Mouse (Mus musculus): ENCODE data around the gene Adk.

Gene Adk

GRCm38 (mm10) chr14:21052112-21052780 lies at the start of gene Adk, which contains the start of gene Ap3m1:
Gene Adk, plus strand, starts transcription at chr14:21052574.
Gene Ap3m1, minus strand, starts transcription at chr14:21052508.
- DNase-seq (ENCODE audit: inconsistent age in 2 of 2, low spot score in 1 of 2), result peak; percentile 94 to 99

GRCm38 (mm10) chr14:21013800-21014334 lies 38.5 kb upstream of the Adk start:
- DNase-seq (ENCODE audit: inconsistent age in 2 of 2, low spot score in 1 of 2), result no peak

- DNase-seq (ENCODE audit: inconsistent age in 2 of 2, low spot score in 1 of 2), result no peak
Measured at GRCm38 (mm10) chr14:21017871-21018270, 34.5 kb upstream of the Adk start.

DNA sequence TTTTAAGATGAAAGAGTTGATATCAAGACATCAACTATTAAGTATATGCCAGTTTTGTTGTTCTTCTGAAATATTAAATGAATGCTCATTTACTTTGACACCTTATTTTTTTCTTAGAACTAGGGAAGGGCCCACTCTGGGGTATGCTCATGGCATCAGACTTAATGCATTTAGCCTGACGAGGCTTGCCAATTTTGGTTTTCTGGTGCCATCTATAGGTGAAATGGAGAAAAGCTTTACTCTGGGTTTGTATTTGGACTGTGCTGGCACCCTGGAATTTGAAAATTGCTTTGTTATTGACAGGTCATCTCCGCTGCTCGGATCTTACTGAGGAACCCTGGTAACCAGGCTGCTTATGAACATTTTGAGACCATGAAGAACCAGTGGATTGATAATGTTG lies 33.4 kb upstream of the Adk start:
- DNase-seq (ENCODE audit: inconsistent age in 2 of 2, low spot score in 1 of 2), result peak in 1 of 2 experiments; percentile 74

- DNase-seq (ENCODE audit: inconsistent age in 2 of 2, low spot score in 1 of 2), result no peak
Measured at GRCm38 (mm10) chr14:21020435-21020834, 31.9 kb upstream of the Adk start.

GRCm38 (mm10) chr14:21027542-21027941 lies 24.8 kb upstream of the Adk start:
- DNase-seq (ENCODE audit: inconsistent age in 2 of 2, low spot score in 1 of 2), result no peak

DNA sequence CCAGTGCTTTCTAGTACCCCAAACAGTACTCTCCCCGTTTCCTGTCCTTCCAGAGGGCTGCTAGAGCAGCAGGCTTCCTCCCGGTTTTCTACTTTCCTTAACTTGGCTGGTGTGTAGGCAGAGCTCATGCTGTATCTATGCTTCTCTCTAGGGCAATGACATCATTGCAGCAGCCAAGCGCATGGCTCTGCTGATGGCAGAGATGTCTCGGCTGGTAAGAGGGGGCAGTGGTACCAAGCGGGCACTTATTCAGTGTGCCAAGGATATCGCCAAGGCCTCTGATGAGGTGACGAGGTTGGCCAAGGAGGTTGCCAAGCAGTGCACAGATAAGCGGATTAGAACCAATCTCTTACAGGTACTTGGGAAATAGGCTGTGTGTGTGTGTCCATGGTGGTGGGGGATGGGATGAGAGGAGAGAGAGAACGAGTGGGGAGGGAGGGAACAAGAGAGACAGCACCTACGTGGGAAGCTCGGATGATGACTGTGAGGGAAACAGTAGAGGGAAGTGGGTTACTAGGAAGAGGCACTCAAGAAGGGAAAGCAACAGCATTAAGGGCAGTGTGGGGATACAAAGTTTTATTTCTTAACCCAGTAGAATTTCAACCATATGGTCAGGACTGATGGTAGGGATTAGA lies 23.2 kb upstream of the Adk start:
- peak in 1 of 2 experiments; percentile 58 for DNase-seq (ENCODE audit: inconsistent age in 2 of 2, low spot score in 1 of 2)

DNA sequence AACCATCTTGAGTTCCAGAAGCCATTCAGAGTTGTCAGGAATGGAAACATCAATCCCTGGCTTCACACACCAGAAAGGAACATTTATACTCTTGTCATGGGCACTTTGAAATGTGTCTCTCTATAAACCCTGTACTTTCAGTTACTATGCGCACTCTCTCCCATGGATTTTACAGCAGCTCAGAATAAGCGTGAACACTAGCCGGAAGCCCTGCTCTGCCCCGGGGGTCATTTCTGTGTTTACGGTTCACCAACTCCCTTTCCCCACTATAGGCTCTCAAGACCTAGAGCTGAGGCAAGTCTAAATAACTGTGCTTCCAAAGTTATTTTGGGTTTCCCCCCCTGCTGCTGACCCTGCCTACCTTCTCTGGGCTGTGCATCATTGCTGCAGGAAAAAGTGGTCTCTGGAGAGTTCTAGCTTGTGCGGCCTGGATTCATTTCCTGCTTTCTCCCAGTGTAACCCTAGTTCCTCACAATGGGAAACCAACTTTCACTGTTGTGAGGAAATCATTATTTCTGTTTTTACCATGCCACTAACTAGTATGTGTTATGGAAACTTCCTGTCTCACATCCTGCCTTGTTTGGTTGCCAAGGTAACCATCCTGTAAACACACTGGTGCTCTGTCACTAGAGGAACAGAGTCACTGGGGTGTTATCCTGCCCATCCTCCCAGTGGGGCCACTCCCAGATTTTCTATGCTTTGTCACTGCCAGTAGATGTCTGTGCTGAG lies 20.4 kb upstream of the Adk start:
- DNase-seq (ENCODE audit: inconsistent age in 2 of 2, low spot score in 1 of 2), result peak; percentile 55 to 80

DNA sequence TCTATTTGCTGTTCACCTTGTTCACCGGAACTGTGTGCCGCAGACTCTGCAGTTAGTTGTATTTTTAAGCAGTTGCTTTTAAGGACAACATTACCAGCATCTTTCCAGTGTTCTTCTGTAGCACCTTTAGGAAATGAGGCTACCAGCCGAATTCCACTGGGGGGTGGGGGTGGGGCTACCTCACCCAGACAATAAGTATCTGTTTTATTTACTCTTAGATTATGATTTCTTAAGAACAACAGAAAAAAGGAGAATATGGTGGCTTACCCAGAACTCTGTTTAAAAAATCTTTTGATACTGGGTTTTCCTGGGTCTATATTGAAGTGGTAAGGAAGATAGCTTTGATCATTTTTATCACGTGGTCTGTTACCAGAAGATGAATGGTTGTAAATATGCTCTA lies 18.1 kb upstream of the Adk start:
- no peak for DNase-seq (ENCODE audit: inconsistent age in 2 of 2, low spot score in 1 of 2)

- no peak for DNase-seq (ENCODE audit: inconsistent age in 2 of 2, low spot score in 1 of 2)
Measured at GRCm38 (mm10) chr14:21034791-21035190, 17.6 kb upstream of the Adk start.

- DNase-seq (ENCODE audit: inconsistent age in 2 of 2, low spot score in 1 of 2), result peak in 1 of 2 experiments; percentile 62
Measured at GRCm38 (mm10) chr14:21039077-21039476, 13.3 kb upstream of the Adk start.

- peak in 1 of 2 experiments; percentile 59 for DNase-seq (ENCODE audit: inconsistent age in 2 of 2, low spot score in 1 of 2)
Measured at GRCm38 (mm10) chr14:21039623-21040022, 12.8 kb upstream of the Adk start.

GRCm38 (mm10) chr14:21047840-21048239 lies 4.5 kb upstream of the Adk start:
- peak in 1 of 2 experiments; percentile 60 for DNase-seq (ENCODE audit: inconsistent age in 2 of 2, low spot score in 1 of 2)

- peak; percentile 50 to 78 for DNase-seq (ENCODE audit: inconsistent age in 2 of 2, low spot score in 1 of 2)
Measured at GRCm38 (mm10) chr14:21048879-21049278, 3.5 kb upstream of the Adk start.

GRCm38 (mm10) chr14:21050734-21051133 lies 1.6 kb upstream of the Adk start:
- peak in 1 of 2 experiments; percentile 54 for DNase-seq (ENCODE audit: inconsistent age in 2 of 2, low spot score in 1 of 2)

DNA sequence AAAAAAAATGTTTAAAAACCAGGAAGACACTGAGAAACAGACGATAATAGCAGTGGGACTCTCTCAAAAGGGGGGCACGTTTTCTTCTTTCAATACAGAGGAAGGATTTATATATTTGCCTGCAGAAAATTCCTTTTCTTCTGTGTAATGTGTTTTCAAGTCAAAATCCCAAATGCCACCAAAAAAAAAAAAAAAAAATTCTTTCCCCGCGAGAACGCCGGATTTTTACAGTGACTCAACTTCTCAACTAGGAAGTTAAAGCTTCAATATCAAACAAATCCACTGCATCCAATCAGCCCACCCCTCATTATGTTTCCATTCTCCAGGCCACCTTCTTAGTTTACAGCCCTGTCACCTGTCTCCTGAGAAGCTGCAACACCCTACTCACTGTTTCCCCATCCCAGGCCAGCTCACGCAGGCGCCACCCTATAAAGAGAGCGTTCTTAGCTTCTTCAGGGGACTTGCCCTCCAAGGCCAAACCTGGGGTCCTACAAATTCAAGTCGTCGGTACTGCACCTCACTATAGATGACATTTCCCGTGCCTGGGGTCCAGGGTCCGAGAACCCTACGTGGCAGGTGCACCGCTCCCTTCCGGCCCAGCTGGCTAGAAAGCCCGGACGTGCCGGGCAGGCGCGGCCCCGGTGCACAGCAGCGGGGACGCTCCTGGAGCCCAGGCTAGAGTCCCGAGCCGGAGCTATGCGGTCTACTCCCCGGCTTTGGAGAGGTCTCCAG lies 828 bp upstream of the Adk start:
- no peak for DNase-seq (ENCODE audit: inconsistent age in 2 of 2, low spot score in 1 of 2)

DNA sequence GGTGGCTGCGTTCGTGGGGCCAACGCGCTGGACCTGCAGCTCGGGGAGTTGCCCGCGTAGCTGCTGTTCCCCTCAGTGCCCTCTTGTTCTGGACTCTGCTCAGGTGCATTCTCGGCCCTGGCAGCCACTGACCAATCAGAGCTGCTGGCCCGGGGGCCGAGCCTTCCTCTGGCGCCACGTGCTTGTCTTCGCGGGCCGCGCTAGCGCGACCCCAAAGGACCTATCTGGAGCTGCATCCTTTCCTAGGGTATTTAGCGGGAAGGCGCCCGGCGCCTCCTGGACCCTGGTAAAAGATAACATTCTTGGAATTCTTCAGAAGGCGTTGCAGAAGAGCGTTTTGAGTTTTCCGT lies 382 bp downstream of the Adk start:
- DNase-seq (ENCODE audit: inconsistent age in 2 of 2, low spot score in 1 of 2), result no peak

DNA sequence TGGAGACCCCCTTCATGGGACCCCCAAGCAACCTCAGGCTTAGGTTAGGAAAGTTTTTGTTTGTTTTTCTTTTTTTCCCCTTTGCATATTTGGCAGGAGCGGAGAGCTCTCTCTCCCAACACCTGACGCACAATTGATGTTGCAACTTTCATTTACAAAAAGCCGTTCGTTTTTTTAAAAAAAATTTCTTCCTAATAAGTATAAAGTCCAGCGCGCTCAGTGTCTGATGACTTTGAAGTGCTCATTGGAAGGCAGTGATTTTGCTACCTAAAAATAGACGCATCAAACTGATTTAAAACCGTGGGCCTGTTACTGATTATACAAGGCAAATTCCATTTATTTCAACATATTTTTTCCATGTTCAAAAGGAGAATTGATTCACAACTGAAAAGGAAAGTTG lies 777 bp downstream of the Adk start:
- no peak for DNase-seq (ENCODE audit: inconsistent age in 2 of 2, low spot score in 1 of 2)

GRCm38 (mm10) chr14:21053586-21053985 lies 1.2 kb downstream of the Adk start:
- peak; percentile 42 to 57 for DNase-seq (ENCODE audit: inconsistent age in 2 of 2, low spot score in 1 of 2)

DNA sequence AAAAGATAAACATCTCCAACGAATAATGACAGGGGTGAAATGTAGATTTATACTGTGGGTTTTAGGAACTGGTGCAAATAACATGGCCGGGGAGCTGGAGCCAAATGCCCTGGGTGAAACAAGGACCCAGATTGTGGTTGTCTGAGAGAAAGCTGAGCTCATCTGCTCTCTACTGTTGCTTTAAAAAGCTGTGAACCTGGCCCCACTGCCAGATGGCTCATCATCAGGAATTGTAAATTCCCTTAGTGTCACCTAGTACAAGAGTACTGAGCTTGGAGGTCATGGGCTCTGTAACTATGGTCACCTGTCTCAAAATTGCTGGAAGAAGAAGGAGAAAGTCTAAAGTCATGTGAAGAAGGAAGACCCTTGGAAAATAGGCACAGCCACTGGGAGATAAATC lies 6.6 kb downstream of the Adk start:
- DNase-seq (ENCODE audit: inconsistent age in 2 of 2, low spot score in 1 of 2), result no peak
